Mouse (Mus musculus): ENCODE measurements around the gene Mrpl36.

GRCm38 (mm10) chr13:73350741-73351140 is 22.4 kb downstream of the Mrpl36 start:
- TF ChIP-seq RCOR1 (IDR thresholded peaks at IDR 0.05; ENCODE audit: low read depth, low read length) (no peak), POLR2A (IDR thresholded peaks at IDR 0.05; ENCODE audit: control insufficient read depth in 1 of 2, insufficient read depth in 1 of 2, low read depth in 1 of 2, low read length in 2 of 2, poor library complexity in 1 of 2) (no peak), EP300 (IDR thresholded peaks at IDR 0.05; ENCODE audit: low read depth in 1 of 2, low read length in 2 of 2) (no peak), CTCF (IDR thresholded peaks at IDR 0.05 in 2 of 3, conservative IDR thresholded peaks at IDR 0.05 in 1 of 3; ENCODE audit: control insufficient read depth in 1 of 3, insufficient read depth in 1 of 3, low read depth in 2 of 3, low read length in 3 of 3, poor library complexity in 1 of 3, severe bottlenecking in 1 of 3) (no peak), NRF1 (IDR thresholded peaks at IDR 0.05; ENCODE audit: insufficient read depth, low read depth, low read length, poor library complexity, severe bottlenecking) (no peak), SMC3 (IDR thresholded peaks at IDR 0.05; ENCODE audit: low read depth, low read length) (no peak), E2F4 (IDR thresholded peaks at IDR 0.05; ENCODE audit: borderline replicate concordance, low read depth, low read length) (no peak), POLR2AphosphoS5 (IDR thresholded peaks at IDR 0.05; ENCODE audit: borderline replicate concordance, low read depth, low read length) (no peak), MXI1 (IDR thresholded peaks at IDR 0.05; ENCODE audit: low read depth, low read length) (no peak), TBP (IDR thresholded peaks at IDR 0.05; ENCODE audit: low read depth, low read length) (no peak), NELFE (IDR thresholded peaks at IDR 0.05; ENCODE audit: low read depth, low read length) (no peak)
